Mouse (Mus musculus) stomach, embryonic 14.5 days (tissue): ENCODE results near the gene Bmpr1a. TPM values are rescaled to one million over a fixed set of nuclear protein-coding genes. Genes with fewer than 3 reads are reported as not detected.

Experiments used
- ATAC-seq: fragments of 200-750 bp; cut with Nextera tagmentation; 2 replicates; pipeline ENCODE4 v1.8.0; 2017; ENCODE audit warnings: low read depth, moderate TSS enrichment; ENCODE audit not compliant: insufficient number of reproducible peaks, insufficient read depth, low FRiP score
- H3K27ac ChIP-seq: fragments of 300-500 bp; sonication (generic); 2 replicates; pipeline ENCODE4 v1.5.1; 2014; ENCODE audit warnings: mild to moderate bottlenecking, low read length, moderate library complexity, mixed read lengths
- H3K27me3 ChIP-seq: fragments of 300-500 bp; sonication (generic); 2 replicates; pipeline ENCODE4 v1.6.1; 2014; ENCODE audit warnings: low read length, control low read depth, mixed read lengths; ENCODE audit not compliant: control insufficient read depth, insufficient read depth
- H3K36me3 ChIP-seq: fragments of 300-500 bp; sonication (generic); 2 replicates; pipeline ENCODE4 v1.6.1; 2014; ENCODE audit warnings: mild to moderate bottlenecking, control low read depth, low read length, moderate library complexity, mixed read lengths; ENCODE audit not compliant: control insufficient read depth, insufficient read depth
- H3K4me1 ChIP-seq: fragments of 300-500 bp; sonication (generic); 2 replicates; pipeline ENCODE4 v1.6.1; 2014; ENCODE audit warnings: low read length, control low read depth, mixed read lengths; ENCODE audit not compliant: control insufficient read depth, insufficient read depth
- H3K4me2 ChIP-seq: fragments of 300-500 bp; sonication (generic); replicated peaks from 2 replicates; pipeline ENCODE4 v1.6.1; 2014; ENCODE audit warnings: low read depth, low read length, control low read depth
- H3K4me3 ChIP-seq: fragments of 300-500 bp; sonication (generic); 2 replicates; pipeline ENCODE4 v1.5.1; 2014; ENCODE audit warnings: low read depth, low read length, control low read depth
- H3K9ac ChIP-seq: fragments of 300-500 bp; sonication (generic); replicated peaks from 2 replicates; pipeline ENCODE4 v1.6.1; 2014; ENCODE audit warnings: low read depth, mild to moderate bottlenecking, control low read depth, low read length, moderate library complexity, mixed read lengths
- H3K9me3 ChIP-seq: fragments of 300-500 bp; sonication (generic); 2 replicates; pipeline ENCODE4 v1.6.1; 2016; ENCODE audit warnings: low read depth, low read length, control low read depth; ENCODE audit not compliant: control insufficient read depth
- WGBS: fragments of 180-500 bp; shearing (Covaris S2); extraction: QIAGEN DNeasy Blood & Tissue Kit; methylation state at CpG from one replicate; pipeline ENCODE4 v1.1.7; 2014; 5-methylcytosine and 5-hydroxymethylcytosine counted together
- polyA plus RNA-seq: library from polyadenylated mRNA; unstranded; fragments of >200 nt; fragmentation: Nextera tagmentation; extraction: Ambion mirVana; gene quantifications from 2 replicates; pipeline ENCODE4 v1.2.1, GENCODE M21; 2014

Gene Bmpr1a
- polyA plus RNA-seq, 1 experiment from 2014 or later, result 62.8 TPM

DNA sequence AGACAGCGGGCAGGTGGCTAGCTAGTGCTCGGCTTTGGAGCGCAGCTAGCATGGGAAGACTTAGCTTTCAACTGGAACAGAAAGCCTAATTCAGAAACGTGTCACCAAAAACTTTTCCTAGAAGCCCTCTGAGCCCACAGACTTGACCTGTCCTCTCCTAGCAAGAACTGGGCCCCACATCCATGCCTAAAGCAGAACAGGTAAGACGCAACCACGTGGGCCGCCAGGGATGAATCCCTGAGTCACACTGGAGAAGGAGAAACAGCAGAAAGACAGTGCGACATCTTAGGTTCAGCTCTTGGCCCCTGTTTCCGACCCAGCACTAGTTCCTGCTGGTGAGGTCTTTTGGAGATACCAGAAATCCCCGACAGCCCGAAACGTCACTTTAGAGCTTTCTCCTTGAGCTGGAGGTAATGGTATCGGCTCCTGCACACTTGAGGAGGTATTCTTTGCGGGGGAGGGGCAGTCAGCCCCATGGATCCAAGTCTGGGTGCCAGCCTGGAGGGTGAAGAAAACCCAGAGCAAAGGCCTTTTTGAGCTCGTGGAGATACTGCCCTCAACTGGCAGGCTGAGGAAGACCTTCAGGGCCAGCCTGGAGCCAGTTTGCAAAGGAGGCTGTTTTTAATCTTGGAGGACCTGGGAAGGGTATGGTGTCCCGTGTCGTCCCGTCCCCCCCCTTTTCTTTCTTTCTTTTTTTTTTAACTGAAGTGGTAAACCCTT lies 140.3 kb downstream of the Bmpr1a start:
- peak; percentile 30; the same call in 1 of the 2 replicates for ATAC-seq
- no peaks in the 10 kb centered on the region for H3K9me3 ChIP-seq
- peak overlapping the region; percentile 22 for H3K4me3 ChIP-seq
- no peak overlapping the region for H3K9ac ChIP-seq
- peak overlapping the region; percentile 80 for H3K4me2 ChIP-seq
- H3K36me3 ChIP-seq, result no peaks in the 10 kb centered on the region
- no peaks in the 10 kb centered on the region for H3K27me3 ChIP-seq
- 39% methylated on average over 18 of the region's 18 CpGs for WGBS
- no peak overlapping the region for H3K27ac ChIP-seq
- H3K4me1 ChIP-seq, result no peaks in the 10 kb centered on the region

DNA sequence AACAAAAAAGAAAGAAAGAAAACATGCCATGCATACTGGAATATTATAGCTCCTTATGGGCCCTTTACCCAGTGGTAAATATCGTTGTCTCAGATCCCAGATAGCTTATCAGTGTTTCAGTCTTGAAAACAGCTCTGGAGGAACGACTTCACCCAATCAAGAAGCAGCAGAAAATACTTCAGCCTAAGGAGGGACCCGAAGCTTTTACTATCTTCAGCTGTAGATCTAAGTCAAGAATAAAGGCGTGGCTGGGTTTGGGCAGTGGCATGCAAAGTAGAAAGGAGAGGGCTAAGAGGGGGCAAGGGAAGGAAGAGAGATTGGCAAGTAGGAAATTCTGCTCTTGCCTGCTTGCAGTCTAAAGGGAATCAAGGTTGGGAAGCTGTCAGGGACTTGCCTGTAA lies 141.0 kb downstream of the Bmpr1a start:
- Histone ChIP-seq H3K27me3 (no peaks in the 10 kb centered on the region), H3K4me2 (no peak overlapping the region), H3K27ac (no peak overlapping the region), H3K4me3 (no peak overlapping the region), H3K36me3 (no peaks in the 10 kb centered on the region), H3K9ac (no peak overlapping the region), H3K9me3 (no peaks in the 10 kb centered on the region), H3K4me1 (no peaks in the 10 kb centered on the region)
- no peak for ATAC-seq
- 59% methylated on average over 4 of the region's 4 CpGs for WGBS

Other genes with a start within 250 kb of the Bmpr1a start
- gene Shld2, start 192.8 kb downstream of the Bmpr1a start, polyA plus RNA-seq, result 8.0 and 8.6 TPM in 2 replicates
- gene Glud1, start 192.6 kb downstream of the Bmpr1a start, polyA plus RNA-seq, result 76.5 and 82.5 TPM in 2 replicates
- not detected in 2 replicates for gene Fam25c, start 147.9 kb downstream of the Bmpr1a start, polyA plus RNA-seq
- gene Sncg, start 128.6 kb downstream of the Bmpr1a start, polyA plus RNA-seq, result 36.7 and 40.1 TPM in 2 replicates
- 7.7 and 7.8 TPM in 2 replicates for gene Mmrn2, start 127.9 kb downstream of the Bmpr1a start, polyA plus RNA-seq
- not detected in 2 replicates for gene 9230112D13Rik, start 19.5 kb upstream of the Bmpr1a start, polyA plus RNA-seq
- 1.3 and 1.8 TPM in 2 replicates for gene Ldb3, start 85.3 kb upstream of the Bmpr1a start, polyA plus RNA-seq
- gene Opn4, start 96.8 kb upstream of the Bmpr1a start, polyA plus RNA-seq, result not detected in 2 replicates
- 31.1 and 33.6 TPM in 2 replicates for gene Wapl, start 170.6 kb upstream of the Bmpr1a start, polyA plus RNA-seq